Mouse (Mus musculus) testis, adult 2 months (tissue): ENCODE results near the gene Adcy9.

ENCODE experiments used
- CTCF ChIP-seq: fragments of 200-500 bp; IDR thresholded peaks from 2 replicates; pipeline ENCODE4 v1.5.1; 2012; ENCODE audit warnings: low read depth, mild to moderate bottlenecking, inconsistent platforms, low read length, moderate library complexity; ENCODE audit not compliant: control insufficient read depth, insufficient read depth, insufficient replicate concordance
- POLR2A ChIP-seq: fragments of 200-500 bp; IDR thresholded peaks from 2 replicates; pipeline ENCODE4 v1.6.1; 2012; ENCODE audit warnings: low read depth, mild to moderate bottlenecking, inconsistent platforms, low read length, moderate library complexity; ENCODE audit not compliant: control insufficient read depth

DNA sequence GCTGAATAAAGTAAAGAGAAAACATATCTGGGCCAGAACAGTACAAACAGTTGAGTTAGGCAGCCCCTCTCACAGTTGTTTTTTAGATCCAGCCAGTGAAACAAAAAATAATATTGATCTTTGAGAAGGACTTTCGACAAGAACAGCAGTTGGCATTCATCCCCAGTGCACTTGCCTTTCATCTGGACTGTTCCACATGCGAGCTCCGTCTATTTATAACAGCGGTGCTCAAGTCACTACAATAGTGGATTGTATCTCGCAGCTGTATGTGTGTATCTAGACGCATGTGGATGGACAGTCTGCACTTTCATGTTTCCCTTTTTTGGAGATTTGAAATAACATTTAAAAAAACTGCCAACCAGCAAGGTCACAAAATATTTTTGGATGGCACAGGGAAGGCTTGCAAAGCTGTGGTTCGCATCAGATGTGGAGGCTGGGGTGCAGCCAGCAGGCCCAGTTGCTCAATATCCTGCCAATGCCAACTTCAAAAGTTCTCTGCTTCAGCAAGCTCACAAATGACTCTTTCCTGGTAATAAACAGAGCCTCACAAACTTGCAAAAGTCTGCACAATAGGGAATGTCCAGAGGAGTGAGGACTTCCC is 45.4 kb downstream of the Adcy9 start:
- TF ChIP-seq CTCF: no peak
- no peak for TF ChIP-seq POLR2A
